In genomic region chr11:47379630-47379958, GRCm38 (mm10) we compare ENCODE assay signal across 9 mouse cellular contexts.
DNase-seq lines count a peak whose midpoint lies in the region; ATAC-seq lines count a peak whose summit lies in the region.
"Had no signal": no experiment of that assay in that cellular context is flagged by ENCODE, and none has a peak within 500 bp of the region (broad histone marks: within the 10 kb centered on the region; RNA-seq: fewer than 3 reads in every experiment).

No protein-coding gene starts in this region.

- WGBS in heart, embryonic 16.5 days = 27% methylated on average over 4 of the region's 4 CpGs
- WGBS in embryonic facial prominence, embryonic 11.5 days = 24% methylated on average over 4 of the region's 4 CpGs
- 55% methylated on average over 4 of the region's 4 CpGs for WGBS in hindbrain, embryonic 15.5 days
- WGBS in midbrain, embryonic 16.5 days = 34% methylated on average over 4 of the region's 4 CpGs

- no peaks in the 10 kb centered on the region for H3K27me3 ChIP-seq in heart, embryonic 16.5 days (ENCODE audit: control insufficient read depth, insufficient read depth, low read length)
- H3K27me3 ChIP-seq in embryonic facial prominence, embryonic 11.5 days (ENCODE audit: control insufficient read depth, insufficient read depth, low read length) = no peaks in the 10 kb centered on the region
- peaks cover 4% of the 10 kb centered on the region; the same call in 1 of the 2 replicates for H3K27me3 ChIP-seq in hindbrain, embryonic 15.5 days
- no peaks in the 10 kb centered on the region for H3K27me3 ChIP-seq in midbrain, embryonic 16.5 days (ENCODE audit: control insufficient read depth, insufficient read depth, low read depth, low read length)

- peak overlapping the region; percentile 75 for H3K9ac ChIP-seq in heart, embryonic 16.5 days (ENCODE audit: low read length)
- H3K9ac ChIP-seq in embryonic facial prominence, embryonic 11.5 days (replicated peaks; ENCODE audit: low read length) = peak overlapping the region; percentile 79
- no peak overlapping the region for H3K9ac ChIP-seq in hindbrain, embryonic 15.5 days
- peak overlapping the region; percentile 67; the same call in 1 of the 2 replicates for H3K9ac ChIP-seq in midbrain, embryonic 16.5 days (ENCODE audit: low read depth, low read length)

- no peaks in the 10 kb centered on the region for H3K36me3 ChIP-seq in heart, embryonic 16.5 days (ENCODE audit: control insufficient read depth, insufficient read depth)
- H3K36me3 ChIP-seq in embryonic facial prominence, embryonic 11.5 days (replicated peaks; ENCODE audit: control insufficient read depth, insufficient read depth, low read depth, low read length) = no peaks in the 10 kb centered on the region
- no peaks in the 10 kb centered on the region for H3K36me3 ChIP-seq in hindbrain, embryonic 15.5 days
- H3K36me3 ChIP-seq in midbrain, embryonic 16.5 days (ENCODE audit: control insufficient read depth, insufficient read depth, low read length) = no peaks in the 10 kb centered on the region

- peak overlapping the region; percentile 60 for H3K4me3 ChIP-seq in heart, embryonic 16.5 days (ENCODE audit: low read length)
- no peak overlapping the region; the same call in 1 of the 2 replicates for H3K4me3 ChIP-seq in embryonic facial prominence, embryonic 11.5 days (ENCODE audit: low read depth, low read length)
- peak overlapping the region; percentile 29 for H3K4me3 ChIP-seq in hindbrain, embryonic 15.5 days
- H3K4me3 ChIP-seq in midbrain, embryonic 16.5 days (ENCODE audit: low read depth, low read length) = peak overlapping the region; percentile 41; the same call in 1 of the 2 replicates
- H3K4me3 ChIP-seq: erythroblast, embryonic 14.5 days had no signal

- no peak for ATAC-seq in heart, embryonic 16.5 days (replicated peaks; ENCODE audit: extremely low read depth, insufficient read depth, low FRiP score)
- no peak for ATAC-seq in embryonic facial prominence, embryonic 11.5 days (replicated peaks; ENCODE audit: insufficient number of reproducible peaks, low FRiP score, low TSS enrichment, low read depth)
- no peak; the same call in 1 of the 2 replicates for ATAC-seq in hindbrain, embryonic 15.5 days (ENCODE audit: low FRiP score, low read depth)
- ATAC-seq in midbrain, embryonic 16.5 days = no peak

- H3K27ac ChIP-seq in heart, embryonic 16.5 days (ENCODE audit: low read length) = peak overlapping the region; percentile 94
- H3K27ac ChIP-seq in embryonic facial prominence, embryonic 11.5 days (replicated peaks; ENCODE audit: low read depth, low read length) = peak overlapping the region; percentile 96
- H3K27ac ChIP-seq in hindbrain, embryonic 15.5 days (replicated peaks) = no peak overlapping the region
- H3K27ac ChIP-seq in midbrain, embryonic 16.5 days (ENCODE audit: low read length) = no peak overlapping the region; the same call in 1 of the 2 replicates

- peak overlapping the region; percentile 74 for H3K4me2 ChIP-seq in heart, embryonic 16.5 days (ENCODE audit: low read depth, low read length)
- peak overlapping the region; percentile 45; the same call in 1 of the 2 replicates for H3K4me2 ChIP-seq in embryonic facial prominence, embryonic 11.5 days (ENCODE audit: low read depth, low read length)
- H3K4me2 ChIP-seq in hindbrain, embryonic 15.5 days = peak overlapping the region; percentile 59
- peak overlapping the region; percentile 85 for H3K4me2 ChIP-seq in midbrain, embryonic 16.5 days (ENCODE audit: low read length)

- H3K9me3 ChIP-seq in heart, embryonic 16.5 days (replicated peaks; ENCODE audit: control insufficient read depth, low read length) = no peaks in the 10 kb centered on the region
- no peaks in the 10 kb centered on the region for H3K9me3 ChIP-seq in embryonic facial prominence, embryonic 11.5 days (replicated peaks; ENCODE audit: control insufficient read depth, low read length)
- no peaks in the 10 kb centered on the region for H3K9me3 ChIP-seq in hindbrain, embryonic 15.5 days
- H3K9me3 ChIP-seq in midbrain, embryonic 16.5 days (replicated peaks; ENCODE audit: control insufficient read depth, low read length, poor library complexity, severe bottlenecking) = no peaks in the 10 kb centered on the region

- peaks cover 10% of the 10 kb centered on the region; the same call in 1 of the 2 replicates for H3K4me1 ChIP-seq in heart, embryonic 16.5 days (ENCODE audit: control insufficient read depth, insufficient read depth, low read length)
- H3K4me1 ChIP-seq in embryonic facial prominence, embryonic 11.5 days (ENCODE audit: control insufficient read depth, insufficient read depth, low read length) = no peaks in the 10 kb centered on the region
- H3K4me1 ChIP-seq in hindbrain, embryonic 15.5 days (replicated peaks) = peaks cover 8% of the 10 kb centered on the region; the same call in 1 of the 2 replicates
- peaks cover 9% of the 10 kb centered on the region; the same call in 1 of the 2 replicates for H3K4me1 ChIP-seq in midbrain, embryonic 16.5 days (ENCODE audit: control insufficient read depth, insufficient read depth, low read length)

- DNase-seq in heart, adult 9 months (ENCODE audit: low spot score in 2 of 2) = no peak
- no peak for DNase-seq in embryonic facial prominence, embryonic 11.5 days (ENCODE audit: low spot score)
- DNase-seq in spleen, postnatal 10 days (ENCODE audit: low spot score in 2 of 2) = no peak
- DNase-seq in adrenal gland, adult 2 months = no peak
- no peak for DNase-seq in lung, postnatal 14 days

Comparison
In these comparisons a context has a peak if more than half of its experiments do, and no peak if none do; other contexts are left out.
1. H3K27ac ChIP-seq: peak in heart, embryonic 16.5 days (single experiment) and embryonic facial prominence, embryonic 11.5 days (single experiment); none in hindbrain, embryonic 15.5 days (single experiment) and midbrain, embryonic 16.5 days (single experiment).
2. Peak in every context shown above with its lines, with median percentiles within 50 percentile points of each other: H3K4me2 ChIP-seq.